Mouse (Mus musculus) MEL (cell line): ENCODE measurements around the gene Ptpn12.

Experiments used
- BHLHE40 ChIP-seq: IDR thresholded peaks from 2 replicates; pipeline ENCODE4 v1.6.1; 2012; ENCODE audit warnings: low read depth, mild to moderate bottlenecking, inconsistent platforms, low read length, improper control_type of control experiment, borderline replicate concordance
- CTCF ChIP-seq, 3 experiments: IDR thresholded peaks in 2 of 3; conservative IDR thresholded peaks in 1 of 3; 2 replicates each; pipeline ENCODE4 v1.5.1; 2011 to 2012; ENCODE audit warnings: low read length in 3 of 3, low read depth in 2 of 3, mild to moderate bottlenecking in 2 of 3, improper control_type of control experiment in 1 of 3, inconsistent platforms in 1 of 3, mixed read lengths in 1 of 3, moderate library complexity in 1 of 3; ENCODE audit not compliant: control insufficient read depth in 1 of 3, insufficient read depth in 1 of 3, poor library complexity in 1 of 3, severe bottlenecking in 1 of 3
- MYB ChIP-seq: IDR thresholded peaks from 2 replicates; pipeline ENCODE4 v1.6.1; 2011; ENCODE audit warnings: mild to moderate bottlenecking, low read depth, low read length, improper control_type of control experiment
- USF1 ChIP-seq: IDR thresholded peaks from 2 replicates; pipeline ENCODE4 v1.6.1; 2014; ENCODE audit warnings: low read depth, mild to moderate bottlenecking, inconsistent platforms, low read length, improper control_type of control experiment, moderate library complexity
- ZKSCAN1 ChIP-seq: IDR thresholded peaks from 2 replicates; pipeline ENCODE4 v1.6.1; 2012; ENCODE audit warnings: low read depth, mild to moderate bottlenecking, inconsistent platforms, low read length, improper control_type of control experiment, moderate library complexity

DNA sequence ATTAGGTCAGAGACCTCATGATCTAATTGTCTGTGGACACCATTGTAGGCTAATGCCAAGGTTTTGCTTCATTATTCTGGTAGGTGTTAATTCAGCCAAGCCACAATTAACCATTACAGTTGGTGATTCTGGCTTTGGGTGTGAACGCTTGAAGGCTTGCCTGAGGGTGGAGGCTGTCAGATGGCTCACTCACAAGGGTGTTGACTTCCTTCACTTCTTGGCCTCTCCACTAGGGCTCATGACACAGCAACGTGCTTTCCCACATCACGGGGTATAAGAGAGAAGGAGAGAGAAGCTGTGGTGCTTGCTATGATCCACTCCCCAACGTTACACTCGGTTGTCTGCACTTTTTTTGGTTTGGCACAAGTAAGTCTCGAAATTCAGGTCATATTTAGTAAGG is 35.5 kb upstream of the Ptpn12 start:
- no peak for TF ChIP-seq BHLHE40
- no peak for TF ChIP-seq USF1
- TF ChIP-seq CTCF (IDR thresholded peaks at IDR 0.05 in 2 of 3, conservative IDR thresholded peaks at IDR 0.05 in 1 of 3; ENCODE audit: control insufficient read depth in 1 of 3, insufficient read depth in 1 of 3, low read depth in 2 of 3, low read length in 3 of 3, poor library complexity in 1 of 3, severe bottlenecking in 1 of 3), result no peak
- no peak for TF ChIP-seq ZKSCAN1
- no peak for TF ChIP-seq MYB
